Mouse (Mus musculus): Measurements from ENCODE around the gene Abcb10. TPM values are rescaled to one million over a fixed set of nuclear protein-coding genes. Genes with fewer than 3 reads are reported as not detected.
"Not testable (repeated sequence)": the region's sequence is repeated elsewhere in the genome, so short reads cannot be mapped to it uniquely, and the experiment has no call there.

The Abcb10 gene
- 10 to 100 TPM; 12.8 to 16.8 TPM for total RNA-seq (2021)
- long read RNA-seq, experiment 1, full-length matches to known transcripts, result 20 of 23 reads
- long read RNA-seq, experiment 1, partial matches to known transcripts, result 0 of 23 reads
- long read RNA-seq, experiment 1, other reads (novel, unspliced or antisense), result 3 of 23 reads
- long read RNA-seq, experiment 2, full-length matches to known transcripts, result 28 of 41 reads
- long read RNA-seq, experiment 2, partial matches to known transcripts, result 7 of 41 reads
- long read RNA-seq, experiment 2, other reads (novel, unspliced or antisense), result 6 of 41 reads

- DNase-seq (ENCODE audit: low spot score in 2 of 2), result peak; percentile 90 to 91
Measured at GRCm38 (mm10) chr8:123982826-123983400, at the start of gene Abcb10. TSS of gene Abcb10 (minus strand) at chr8:123983122.

- no peak for DNase-seq (ENCODE audit: low spot score in 2 of 2)
Measured at GRCm38 (mm10) chr8:124027831-124028230, 44.9 kb upstream of the Abcb10 start.

- not testable (repeated sequence) for DNase-seq (ENCODE audit: low spot score in 2 of 2)
Measured at GRCm38 (mm10) chr8:124026265-124026664, 43.3 kb upstream of the Abcb10 start.

GRCm38 (mm10) chr8:124021237-124022227 is 38.6 kb upstream of the Abcb10 start, which contains the start of the genes Taf5l and Urb2:
TSS of gene Taf5l (minus strand) at chr8:124021397.
TSS of gene Urb2 (plus strand) at chr8:124021508.
- DNase-seq (ENCODE audit: low spot score in 2 of 2), result peak; percentile 92 to 95

- DNase-seq (ENCODE audit: low spot score in 2 of 2), result peak; percentile 51 to 58
Measured at GRCm38 (mm10) chr8:124020439-124021236, 37.7 kb upstream of the Abcb10 start.

- DNase-seq (ENCODE audit: low spot score in 2 of 2), result no peak
Measured at GRCm38 (mm10) chr8:124019782-124020181, 36.9 kb upstream of the Abcb10 start.

GRCm38 (mm10) chr8:124014751-124015150 is 31.8 kb upstream of the Abcb10 start:
- no peak for DNase-seq (ENCODE audit: low spot score in 2 of 2)

GRCm38 (mm10) chr8:124014299-124014698 is 31.4 kb upstream of the Abcb10 start:
- DNase-seq (ENCODE audit: low spot score in 2 of 2), result not testable (repeated sequence)

- DNase-seq (ENCODE audit: low spot score in 2 of 2), result no peak
Measured at GRCm38 (mm10) chr8:124011989-124012586, 29.2 kb upstream of the Abcb10 start.

GRCm38 (mm10) chr8:124011580-124011979 is 28.7 kb upstream of the Abcb10 start:
- no peak for DNase-seq (ENCODE audit: low spot score in 2 of 2)

GRCm38 (mm10) chr8:124007829-124008228 is 24.9 kb upstream of the Abcb10 start:
- no peak for DNase-seq (ENCODE audit: low spot score in 2 of 2)

- DNase-seq (ENCODE audit: low spot score in 2 of 2), result no peak
Measured at GRCm38 (mm10) chr8:124002546-124003108, 19.7 kb upstream of the Abcb10 start.

GRCm38 (mm10) chr8:123999568-123999967 is 16.6 kb upstream of the Abcb10 start:
- DNase-seq (ENCODE audit: low spot score in 2 of 2), result peak in 1 of 2 experiments; percentile 16

GRCm38 (mm10) chr8:123993997-123994396 is 11.1 kb upstream of the Abcb10 start:
- no peak for DNase-seq (ENCODE audit: low spot score in 2 of 2)

- no peak for DNase-seq (ENCODE audit: low spot score in 2 of 2)
Measured at GRCm38 (mm10) chr8:123993597-123993996, 10.7 kb upstream of the Abcb10 start.

- no peak for DNase-seq (ENCODE audit: low spot score in 2 of 2)
Measured at GRCm38 (mm10) chr8:123992587-123992986, 9.7 kb upstream of the Abcb10 start.

GRCm38 (mm10) chr8:123990277-123991049 is 7.5 kb upstream of the Abcb10 start:
- no peak for DNase-seq (ENCODE audit: low spot score in 2 of 2)

- no peak for DNase-seq (ENCODE audit: low spot score in 2 of 2)
Measured at GRCm38 (mm10) chr8:123989128-123989527, 6.2 kb upstream of the Abcb10 start.

GRCm38 (mm10) chr8:123988605-123989038 is 5.7 kb upstream of the Abcb10 start:
- DNase-seq (ENCODE audit: low spot score in 2 of 2), result no peak

Measured in adrenal gland, adult 18-20 months (tissue).